Mouse (Mus musculus) bone marrow macrophage, adult 2 months (primary cell): ENCODE data around the gene Vmn1r75.

Source experiments
- CTCF ChIP-seq: IDR thresholded peaks from 2 replicates; pipeline ENCODE4 v1.5.1; 2012; ENCODE audit warnings: low read depth, mild to moderate bottlenecking, low read length, moderate library complexity
- POLR2A ChIP-seq: IDR thresholded peaks from 2 replicates; pipeline ENCODE4 v1.6.1; 2012; ENCODE audit warnings: mild to moderate bottlenecking, low read depth, low read length, borderline replicate concordance

DNA sequence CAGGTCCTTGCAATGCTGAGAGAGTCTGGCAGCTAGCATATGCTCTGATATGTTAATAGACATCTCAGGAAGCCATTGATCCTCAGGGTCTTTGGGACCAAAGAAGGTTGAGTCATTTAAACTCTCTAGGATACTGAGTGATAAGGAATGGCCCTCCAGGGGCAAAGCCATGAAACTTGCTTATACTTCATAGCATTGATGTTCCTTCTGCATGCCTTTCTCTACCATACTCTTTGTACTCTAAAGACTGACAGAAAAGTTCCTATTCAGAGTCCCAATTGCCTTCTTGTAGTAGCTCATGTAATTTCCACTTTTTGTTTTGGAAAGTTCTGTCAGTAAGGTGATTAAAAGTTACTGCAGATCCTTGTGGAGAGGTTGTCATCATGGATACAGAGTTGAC is at the start of gene Vmn1r75:
- TF ChIP-seq CTCF (no peak), POLR2A (no peak)
